Mouse (Mus musculus) neural tube, embryonic 13.5 days (tissue): Measurements from ENCODE around the gene Bpifc. TPM values are rescaled to one million over a fixed set of nuclear protein-coding genes. Genes with fewer than 3 reads are reported as not detected.

ENCODE experiments used
- ATAC-seq: fragments of 200-750 bp; cut with Nextera tagmentation; 2 replicates; pipeline ENCODE4 v1.8.0; 2017; ENCODE audit warnings: low read depth, mild to moderate bottlenecking, moderate TSS enrichment, moderate library complexity
- H3K27ac ChIP-seq: fragments of 300-500 bp; sonication (generic); replicated peaks from 2 replicates; pipeline ENCODE4 v1.5.1; 2015; ENCODE audit warnings: moderate library complexity, mild to moderate bottlenecking, inconsistent platforms
- H3K27me3 ChIP-seq: fragments of 300-500 bp; sonication (generic); 2 replicates; pipeline ENCODE4 v1.6.1; 2015; ENCODE audit warnings: mild to moderate bottlenecking, inconsistent platforms
- H3K36me3 ChIP-seq: fragments of 300-500 bp; sonication (generic); 2 replicates; pipeline ENCODE4 v1.6.1; 2015; ENCODE audit warnings: mild to moderate bottlenecking, inconsistent platforms
- H3K4me1 ChIP-seq: fragments of 300-500 bp; sonication (generic); replicated peaks from 2 replicates; pipeline ENCODE4 v1.6.1; 2015; ENCODE audit warnings: inconsistent platforms
- H3K4me2 ChIP-seq: fragments of 300-500 bp; sonication (generic); 2 replicates; pipeline ENCODE4 v1.6.1; 2015; ENCODE audit warnings: inconsistent platforms, mild to moderate bottlenecking, moderate library complexity
- H3K4me3 ChIP-seq: fragments of 300-500 bp; sonication (generic); 2 replicates; pipeline ENCODE4 v1.5.1; 2015; ENCODE audit warnings: mild to moderate bottlenecking, inconsistent platforms
- H3K9ac ChIP-seq: fragments of 300-500 bp; sonication (generic); 2 replicates; pipeline ENCODE4 v1.6.1; 2015; ENCODE audit warnings: moderate library complexity, mild to moderate bottlenecking, inconsistent platforms
- H3K9me3 ChIP-seq: fragments of 300-500 bp; sonication (generic); 2 replicates; pipeline ENCODE4 v1.6.1; 2016; ENCODE audit warnings: inconsistent platforms
- WGBS: fragments of 180-500 bp; shearing (Covaris S2); methylation state at CpG from one replicate; pipeline ENCODE4 v1.1.7; 2015; 5-methylcytosine and 5-hydroxymethylcytosine counted together
- polyA plus RNA-seq: library from polyadenylated mRNA; unstranded; fragments of >200 nt; fragmentation: Nextera tagmentation; extraction: Ambion mirVana; gene quantifications from 2 replicates; pipeline ENCODE4 v1.2.1, GENCODE M21; 2015

The Bpifc gene
- not detected in 2 replicates for polyA plus RNA-seq

GRCm38 (mm10) chr10:86011781-86012180 is at the start of gene Bpifc:
Bpifc (minus strand) TSS chr10:86011895.
- Histone ChIP-seq H3K9me3 (no peaks in the 10 kb centered on the region), H3K36me3 (no peaks in the 10 kb centered on the region), H3K4me3 (no peak within 1 kb of the TSS), H3K27ac (no peak within 1 kb of the TSS), H3K4me1 (no peaks in the 10 kb centered on the region), H3K9ac (no peak within 1 kb of the TSS), H3K4me2 (no peak within 1 kb of the TSS), H3K27me3 (no peaks in the 10 kb centered on the region)
- ATAC-seq: no peak
- WGBS: 91% methylated on average over 2 of the region's 2 CpGs

- peaks cover 33% of the 10 kb centered on the region for H3K36me3 ChIP-seq
- H3K9ac ChIP-seq: no peak overlapping the region
- H3K27ac ChIP-seq: 0 out of 2 replicates have a peak overlapping the region, but pooled peaks have one; percentile 0
- no peaks in the 10 kb centered on the region; the same call in 1 of the 2 replicates for H3K4me1 ChIP-seq
- no peak overlapping the region for H3K4me2 ChIP-seq
- no peak overlapping the region for H3K4me3 ChIP-seq
- H3K27me3 ChIP-seq: no peaks in the 10 kb centered on the region
- ATAC-seq: no peak
- H3K9me3 ChIP-seq: no peaks in the 10 kb centered on the region
- 46% methylated on average over 3 of the region's 3 CpGs for WGBS
Measured at GRCm38 (mm10) chr10:86060267-86060666, 48.6 kb upstream of the Bpifc start.

- no peak for ATAC-seq
- H3K4me3 ChIP-seq: no peak overlapping the region
- H3K36me3 ChIP-seq: peaks cover 56% of the 10 kb centered on the region
- H3K27ac ChIP-seq: no peak overlapping the region
- WGBS: 65% methylated on average over 2 of the region's 2 CpGs
- H3K9me3 ChIP-seq: no peaks in the 10 kb centered on the region
- H3K4me2 ChIP-seq: no peak overlapping the region
- no peaks in the 10 kb centered on the region for H3K4me1 ChIP-seq
- no peaks in the 10 kb centered on the region for H3K27me3 ChIP-seq
- no peak overlapping the region for H3K9ac ChIP-seq
Measured at GRCm38 (mm10) chr10:86057712-86058111, 46.0 kb upstream of the Bpifc start.

GRCm38 (mm10) chr10:86057286-86057685 is 45.6 kb upstream of the Bpifc start:
- ATAC-seq: no peak
- WGBS: 84% methylated on average over 11 of the region's 11 CpGs
- Histone ChIP-seq H3K27me3 (no peaks in the 10 kb centered on the region), H3K4me2 (no peak overlapping the region), H3K27ac (no peak overlapping the region), H3K4me1 (no peaks in the 10 kb centered on the region), H3K9me3 (no peaks in the 10 kb centered on the region), H3K4me3 (no peak overlapping the region), H3K36me3 (peaks cover 55% of the 10 kb centered on the region), H3K9ac (no peak overlapping the region)

- ATAC-seq: no peak
- WGBS: 91% methylated on average over 8 of the region's 8 CpGs
Measured at GRCm38 (mm10) chr10:86056297-86056903, 44.7 kb upstream of the Bpifc start.

GRCm38 (mm10) chr10:86052818-86053522 is 41.3 kb upstream of the Bpifc start:
- WGBS: 79% methylated on average over 10 of the region's 10 CpGs
- Histone ChIP-seq H3K9me3 (no peaks in the 10 kb centered on the region), H3K4me2 (no peak overlapping the region), H3K9ac (no peak overlapping the region), H3K4me3 (no peak overlapping the region), H3K27ac (no peak overlapping the region), H3K36me3 (peaks cover 56% of the 10 kb centered on the region), H3K4me1 (no peaks in the 10 kb centered on the region), H3K27me3 (no peaks in the 10 kb centered on the region)
- ATAC-seq: no peak

More at GRCm38 (mm10) chr10:86056297-86056903, 44.7 kb upstream of the Bpifc start:
- H3K27me3 ChIP-seq: no peaks in the 10 kb centered on the region
- H3K9ac ChIP-seq: no peak overlapping the region
- no peak overlapping the region for H3K4me3 ChIP-seq
- peaks cover 48% of the 10 kb centered on the region for H3K36me3 ChIP-seq
- no peaks in the 10 kb centered on the region for H3K4me1 ChIP-seq
- H3K9me3 ChIP-seq: no peaks in the 10 kb centered on the region
- H3K4me2 ChIP-seq: no peak overlapping the region
- H3K27ac ChIP-seq: no peak overlapping the region

- Histone ChIP-seq H3K27ac (no peak overlapping the region), H3K36me3 (peaks cover 45% of the 10 kb centered on the region), H3K27me3 (no peaks in the 10 kb centered on the region), H3K4me3 (no peak overlapping the region), H3K9ac (no peak overlapping the region), H3K4me1 (no peaks in the 10 kb centered on the region), H3K4me2 (no peak overlapping the region), H3K9me3 (no peaks in the 10 kb centered on the region)
- WGBS: 17% methylated on average over 2 of the region's 2 CpGs
- ATAC-seq: no peak
Measured at GRCm38 (mm10) chr10:86050522-86050921, 38.8 kb upstream of the Bpifc start.

GRCm38 (mm10) chr10:86047786-86048185 is 36.1 kb upstream of the Bpifc start:
- 90% methylated on average over 9 of the region's 9 CpGs for WGBS
- Histone ChIP-seq H3K9me3 (no peaks in the 10 kb centered on the region), H3K27ac (no peak overlapping the region), H3K4me2 (no peak overlapping the region), H3K27me3 (no peaks in the 10 kb centered on the region), H3K9ac (no peak overlapping the region), H3K36me3 (peaks cover 28% of the 10 kb centered on the region), H3K4me1 (no peaks in the 10 kb centered on the region), H3K4me3 (no peak overlapping the region)
- ATAC-seq: no peak

GRCm38 (mm10) chr10:86046371-86046770 is 34.7 kb upstream of the Bpifc start:
- Histone ChIP-seq H3K27me3 (no peaks in the 10 kb centered on the region), H3K9ac (no peak overlapping the region), H3K9me3 (no peaks in the 10 kb centered on the region), H3K36me3 (peaks cover 28% of the 10 kb centered on the region), H3K4me1 (no peaks in the 10 kb centered on the region), H3K4me2 (no peak overlapping the region), H3K27ac (no peak overlapping the region), H3K4me3 (no peak overlapping the region)
- 95% methylated on average over 1 of the region's 1 CpGs for WGBS
- no peak for ATAC-seq

- H3K4me2 ChIP-seq: no peak overlapping the region
- no peaks in the 10 kb centered on the region for H3K4me1 ChIP-seq
- no peaks in the 10 kb centered on the region for H3K9me3 ChIP-seq
- no peak overlapping the region for H3K4me3 ChIP-seq
- WGBS: 88% methylated on average over 8 of the region's 8 CpGs
- no peak overlapping the region for H3K9ac ChIP-seq
- H3K27ac ChIP-seq: no peak overlapping the region
- no peak for ATAC-seq
- H3K36me3 ChIP-seq: peaks cover 28% of the 10 kb centered on the region
- H3K27me3 ChIP-seq: no peaks in the 10 kb centered on the region
Measured at GRCm38 (mm10) chr10:86044066-86044465, 32.4 kb upstream of the Bpifc start.

GRCm38 (mm10) chr10:86043651-86044050 is 32.0 kb upstream of the Bpifc start:
- Histone ChIP-seq H3K9ac (no peak overlapping the region), H3K4me3 (no peak overlapping the region), H3K4me2 (no peak overlapping the region)

GRCm38 (mm10) chr10:86034007-86034728 is 22.5 kb upstream of the Bpifc start:
- H3K4me2 ChIP-seq: no peak overlapping the region
- H3K27me3 ChIP-seq: no peaks in the 10 kb centered on the region
- 63% methylated on average over 2 of the region's 2 CpGs for whole genome bisulfite sequencing
- peaks cover 18% of the 10 kb centered on the region for H3K36me3 ChIP-seq
- no peak for ATAC-seq
- H3K9ac ChIP-seq: no peak overlapping the region
- H3K9me3 ChIP-seq: no peaks in the 10 kb centered on the region
- 0 out of 2 replicates have a peak, but pooled peaks cover 4% of the 10 kb centered on the region for H3K4me1 ChIP-seq
- H3K27ac ChIP-seq: no peak overlapping the region
- H3K4me3 ChIP-seq: no peak overlapping the region

More at GRCm38 (mm10) chr10:86043651-86044050, 32.0 kb upstream of the Bpifc start:
- Histone ChIP-seq H3K27me3 (no peaks in the 10 kb centered on the region), H3K36me3 (peaks cover 28% of the 10 kb centered on the region), H3K9me3 (no peaks in the 10 kb centered on the region), H3K27ac (no peak overlapping the region), H3K4me1 (no peaks in the 10 kb centered on the region)
- WGBS: 80% methylated on average over 4 of the region's 4 CpGs
- no peak for ATAC-seq
